Mouse (Mus musculus) spleen, postnatal 36 days (tissue): ENCODE data around the gene Klhdc3.

Experiments used
- DNase-seq, 2 experiments: peaks; one replicate each; pipeline ENCODE4 v3.0.0; 2022; ENCODE audit warnings: low spot score in 2 of 2, mixed read lengths in 1 of 2

The Klhdc3 gene

DNA sequence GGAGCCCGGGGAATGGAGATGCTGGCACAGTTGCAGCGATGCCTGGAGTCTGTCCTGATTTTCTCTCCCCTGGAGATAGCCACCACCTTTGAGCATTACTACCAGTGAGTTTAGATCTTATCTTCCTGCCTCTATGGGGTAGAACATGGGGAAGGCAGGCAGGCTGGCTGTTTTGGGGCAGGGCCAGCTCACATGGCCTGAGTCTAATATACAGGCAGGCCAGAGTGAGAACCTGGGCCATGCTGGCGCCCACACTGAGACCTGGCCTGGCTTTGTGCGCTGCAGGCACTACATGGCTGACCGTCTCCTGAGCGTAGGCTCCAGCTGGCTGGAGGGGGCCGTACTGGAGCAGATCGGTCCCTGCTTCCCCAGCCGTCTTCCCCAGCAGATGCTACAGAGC, 19.4 kb downstream of the Klhdc3 start:
- DNase-seq = no peak

DNA sequence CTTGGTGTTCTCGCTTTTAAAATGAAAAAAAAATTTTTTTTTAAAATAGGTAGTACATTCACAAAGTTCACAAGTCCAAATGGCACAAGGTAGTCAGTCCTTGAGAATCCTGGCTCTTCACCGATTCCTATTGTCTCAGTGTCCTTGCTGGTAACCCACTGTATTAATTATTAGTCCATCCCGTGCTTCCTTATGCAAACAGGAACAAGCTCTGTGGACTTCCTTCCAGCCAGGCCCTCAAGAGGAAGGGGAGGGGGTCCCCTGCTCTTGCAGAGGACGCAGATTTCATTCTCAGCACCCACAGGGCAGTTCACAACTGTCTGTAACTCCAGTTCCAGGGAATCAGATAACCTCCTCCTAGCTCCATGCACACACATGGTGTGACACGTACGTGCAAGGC, 24.7 kb downstream of the Klhdc3 start:
- no peak for DNase-seq

GRCm38 (mm10) chr17:46651755-46652547, 28.8 kb downstream of the Klhdc3 start:
- no peak for DNase-seq

DNA sequence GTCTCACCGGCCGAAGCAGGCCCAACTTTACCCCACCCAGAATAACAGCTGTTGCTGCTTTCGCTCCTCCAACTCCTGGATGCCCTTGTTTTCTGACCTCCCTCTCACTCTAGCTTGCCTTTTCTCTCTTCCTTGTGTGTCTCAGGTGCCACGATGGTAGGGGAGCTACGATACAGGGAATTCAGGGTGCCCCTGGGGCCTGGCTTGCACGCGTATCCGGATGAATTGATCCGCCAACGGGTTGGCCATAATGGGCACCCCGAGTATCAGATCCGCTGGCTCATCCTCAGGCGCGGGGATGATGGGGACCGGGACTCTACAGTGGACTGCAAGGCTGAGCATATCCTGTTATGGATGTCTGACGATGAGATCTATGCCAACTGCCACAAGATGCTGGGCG, 29.4 kb downstream of the Klhdc3 start:
- no peak for DNase-seq

DNA sequence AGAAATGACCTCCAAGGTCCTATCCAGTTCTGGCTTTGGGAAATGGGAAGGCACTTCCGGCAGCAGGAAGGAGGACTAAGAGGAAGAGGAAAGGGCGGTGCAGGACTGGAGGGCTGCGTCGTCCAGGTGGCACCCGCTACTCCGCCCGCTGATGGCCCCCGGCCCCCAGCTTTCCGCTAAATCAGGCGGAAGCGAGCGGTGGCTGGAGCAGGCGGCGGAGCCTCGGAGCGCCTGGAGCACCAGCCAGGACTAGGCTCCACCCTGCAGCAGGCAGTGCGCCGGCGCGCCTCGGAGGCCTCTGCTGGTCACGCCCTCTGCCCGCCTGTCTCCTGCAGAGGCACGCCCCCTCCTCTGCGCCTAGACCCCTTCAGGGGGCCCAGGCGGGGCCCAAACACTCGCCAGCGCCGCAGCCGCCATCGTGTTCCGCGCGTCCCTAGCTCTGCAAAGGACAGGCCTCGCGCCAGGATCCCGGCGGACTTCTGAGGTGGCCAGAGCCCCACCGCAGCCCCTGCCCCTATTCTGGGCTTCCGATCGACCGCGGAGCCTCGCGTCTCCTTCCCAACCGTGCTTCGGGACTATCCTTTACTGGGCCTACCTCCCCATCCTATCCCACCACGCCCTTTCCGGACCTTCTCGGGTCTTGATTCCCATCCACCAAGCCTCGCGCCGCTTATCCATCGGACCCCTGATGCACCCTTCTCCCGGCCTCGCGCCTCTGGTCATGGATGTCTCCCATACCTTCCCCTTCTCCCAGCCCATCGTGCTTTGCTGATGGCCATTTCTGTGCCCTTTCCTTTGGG, 30.3 kb downstream of the Klhdc3 start, which contains the start of gene Cul7:
TSS of gene Cul7 (plus strand) at position 106 of the 800 bp plus-strand sequence.
- peak; percentile 82 to 84 for DNase-seq

DNA sequence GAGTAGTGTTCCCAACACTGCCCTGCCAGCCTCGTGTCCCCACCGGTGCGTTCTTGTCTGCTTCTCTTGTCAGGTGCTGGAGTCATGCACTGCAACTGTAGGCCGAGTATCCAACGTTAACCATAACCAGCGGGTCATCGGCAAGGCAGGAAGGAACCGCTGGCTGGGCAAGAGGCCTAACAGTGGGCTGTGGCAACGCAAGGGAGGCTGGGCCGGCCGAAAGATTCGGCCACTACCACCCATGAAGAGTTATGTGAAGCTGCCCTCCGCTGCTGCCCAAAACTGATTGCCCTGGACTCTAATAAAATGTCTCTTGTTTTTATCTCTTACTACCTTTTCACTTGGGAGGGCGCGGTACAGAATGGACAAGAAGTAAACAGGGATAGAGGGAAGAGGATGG, 30.9 kb downstream of the Klhdc3 start:
- no peak for DNase-seq

DNA sequence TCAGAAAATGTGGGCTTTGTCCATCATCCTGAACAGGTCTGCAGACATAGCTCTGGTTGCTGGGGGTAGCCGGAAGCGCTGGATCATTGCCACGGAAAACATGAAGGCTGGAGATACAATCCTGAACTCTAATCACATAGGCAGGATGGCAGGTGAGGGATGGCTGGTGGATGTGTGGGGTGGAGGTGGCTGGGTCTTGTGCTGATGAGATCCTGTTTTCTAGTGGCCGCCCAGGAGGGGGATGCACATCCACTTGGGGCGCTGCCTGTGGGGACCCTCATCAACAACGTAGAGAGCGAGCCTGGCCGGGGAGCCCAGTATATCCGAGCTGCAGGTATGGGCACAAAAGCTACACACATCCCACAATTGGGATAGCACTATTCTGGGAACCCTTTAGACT, 32.3 kb downstream of the Klhdc3 start:
- no peak for DNase-seq

- no peak for DNase-seq
Measured at GRCm38 (mm10) chr17:46647279-46647678, 33.4 kb downstream of the Klhdc3 start.

DNA sequence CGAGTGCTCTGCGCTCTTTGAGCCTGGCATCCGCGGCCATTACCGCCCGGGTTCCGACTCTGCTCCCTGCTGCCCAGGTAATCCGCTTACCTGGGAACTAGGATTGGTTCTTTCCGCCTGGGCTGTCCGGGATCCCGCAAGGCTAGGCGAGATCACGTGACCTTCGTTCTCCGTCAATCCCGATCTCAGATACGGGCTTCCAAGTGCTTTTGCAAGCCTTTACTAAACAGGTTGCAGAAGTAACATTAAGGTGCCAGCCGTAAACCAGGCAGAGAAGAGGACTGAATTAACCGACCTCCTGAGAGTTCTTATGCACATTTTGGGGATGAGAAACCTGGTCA, 34.4 kb downstream of the Klhdc3 start:
- no peak for DNase-seq

DNA sequence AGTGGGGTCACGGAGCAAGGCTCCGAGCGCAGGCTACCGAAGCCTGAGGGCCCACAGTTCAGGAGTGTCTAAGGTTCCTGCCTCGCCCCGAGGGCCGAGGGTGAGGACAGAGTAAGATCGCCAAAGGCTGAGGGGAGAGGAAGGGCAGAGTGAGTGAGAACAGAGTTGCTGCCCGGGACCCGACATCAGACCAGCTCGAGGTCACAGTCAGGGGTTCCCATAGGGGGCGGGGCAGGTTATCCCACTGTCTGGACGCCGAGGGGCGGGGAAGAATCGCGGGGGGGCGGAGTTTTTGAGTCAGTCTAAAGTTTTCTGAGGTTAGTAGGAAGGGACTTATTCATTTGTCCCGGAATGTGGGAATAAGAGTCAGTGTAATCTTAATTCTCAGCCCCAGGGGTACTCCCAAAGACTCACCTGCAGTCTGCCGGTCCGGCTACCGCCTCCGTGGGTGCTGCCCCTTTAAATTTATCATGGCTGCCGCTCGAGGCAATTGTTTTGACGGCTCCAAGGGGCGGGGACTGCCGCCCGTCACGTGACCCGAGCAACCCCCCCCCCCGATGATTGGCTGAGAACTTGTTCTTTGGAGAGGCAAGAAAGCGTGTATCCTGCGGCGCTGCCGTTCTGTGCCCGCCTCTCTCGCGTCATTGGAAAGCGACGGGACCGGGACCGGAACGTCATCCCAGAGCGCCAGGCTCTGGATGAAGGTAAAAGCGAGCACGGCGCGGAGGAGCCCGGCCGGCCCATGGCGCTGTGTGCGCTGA, 35.0 kb downstream of the Klhdc3 start, which contains the start of the genes Klc4 and Mrpl2:
TSS of gene Klc4 (minus strand) at position 462 of the 761 bp plus-strand sequence.
TSS of gene Mrpl2 (plus strand) at position 669 of the 761 bp plus-strand sequence.
- peak; percentile 97 for DNase-seq

DNA sequence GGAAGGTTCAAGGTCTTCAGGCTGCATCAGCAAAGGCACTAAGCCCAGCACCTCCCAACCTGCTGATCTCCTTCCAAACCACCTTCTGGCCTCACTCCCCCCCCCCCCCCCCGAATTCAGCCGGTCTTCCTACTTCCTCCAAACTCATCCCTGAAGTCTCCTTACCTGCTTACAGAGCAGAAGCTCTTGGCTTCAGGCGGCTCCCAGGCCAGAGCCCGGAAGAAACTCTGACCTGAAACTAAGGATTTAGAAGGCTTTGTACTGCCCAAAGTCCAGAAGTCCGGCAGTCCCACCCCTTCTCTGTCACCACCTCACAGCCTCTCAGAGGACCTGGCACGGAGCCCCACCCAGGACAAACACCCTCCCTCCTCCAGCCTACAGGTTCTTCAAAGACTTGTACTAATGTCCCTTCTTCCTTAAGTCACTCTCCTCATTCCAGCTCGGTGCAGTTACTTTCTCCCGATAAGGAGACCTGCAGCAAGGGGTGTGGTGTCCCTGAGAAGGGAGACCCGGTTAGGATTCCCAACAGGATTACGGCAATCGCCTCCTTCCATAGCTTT, 35.7 kb downstream of the Klhdc3 start:
- DNase-seq = no peak

GRCm38 (mm10) chr17:46644152-46644805, 36.4 kb downstream of the Klhdc3 start:
- DNase-seq = no peak

GRCm38 (mm10) chr17:46642060-46642459, 38.7 kb downstream of the Klhdc3 start:
- DNase-seq = no peak

DNA sequence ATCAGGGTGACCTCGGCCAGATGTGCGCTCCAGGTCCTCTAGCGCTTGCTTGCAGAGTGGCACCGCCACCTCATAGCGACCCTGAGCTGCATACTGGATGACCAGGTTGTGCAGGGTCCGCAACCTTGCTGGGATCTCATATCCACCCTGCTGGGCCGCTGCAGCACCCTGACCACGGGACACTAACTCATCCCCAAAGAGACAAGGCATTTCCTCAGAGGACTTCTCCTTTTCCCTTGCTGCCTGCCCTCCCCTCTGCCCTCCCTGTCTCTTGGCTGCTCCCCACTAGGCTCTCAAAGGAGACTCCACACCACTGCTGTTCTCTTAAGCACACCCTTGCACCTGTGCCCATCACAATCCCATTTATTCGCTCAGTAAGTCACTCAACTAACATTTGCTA, 40.8 kb downstream of the Klhdc3 start:
- DNase-seq = no peak

- DNase-seq = peak in 1 of 2 experiments; percentile 41
Measured at GRCm38 (mm10) chr17:46636831-46637523, 43.7 kb downstream of the Klhdc3 start.

GRCm38 (mm10) chr17:46629685-46630441, 50.9 kb downstream of the Klhdc3 start:
- peak; percentile 19 to 22 for DNase-seq

- DNase-seq = no peak
Measured at GRCm38 (mm10) chr17:46628791-46629684, 51.7 kb downstream of the Klhdc3 start, which contains the start of gene Ptk7. Ptk7 (minus strand) TSS chr17:46629504.

DNA sequence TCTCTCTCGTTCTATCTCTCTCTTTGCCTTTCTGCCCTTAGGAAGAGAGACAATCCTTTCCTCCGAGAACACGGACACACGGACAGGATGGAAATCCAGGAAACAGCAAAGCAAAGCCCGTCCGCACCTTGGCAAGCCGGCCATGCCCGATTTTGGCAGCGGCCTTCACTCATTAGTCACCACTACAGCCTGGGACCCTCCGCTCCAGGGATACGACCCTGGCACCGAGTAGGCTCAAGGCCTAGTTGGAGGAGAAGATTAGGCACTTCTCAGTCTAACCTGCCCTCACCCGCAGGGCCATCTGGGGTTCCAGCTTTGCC, 52.3 kb downstream of the Klhdc3 start:
- no peak for DNase-seq

- no peak for DNase-seq
Measured at GRCm38 (mm10) chr17:46627409-46627808, 53.3 kb downstream of the Klhdc3 start.
